Mouse (Mus musculus): ENCODE measurements around the gene Chd1.

The Chd1 gene

GRCm38 (mm10) chr17:15809949-15810348 is 105.2 kb downstream of the Chd1 start:
- no peak for DNase-seq (ENCODE audit: low read depth, low spot score)

- DNase-seq (ENCODE audit: low read depth, low spot score), result no peak
These were observed 107.5 kb downstream of the Chd1 start for GRCm38 (mm10) chr17:15812136-15812778.

DNA sequence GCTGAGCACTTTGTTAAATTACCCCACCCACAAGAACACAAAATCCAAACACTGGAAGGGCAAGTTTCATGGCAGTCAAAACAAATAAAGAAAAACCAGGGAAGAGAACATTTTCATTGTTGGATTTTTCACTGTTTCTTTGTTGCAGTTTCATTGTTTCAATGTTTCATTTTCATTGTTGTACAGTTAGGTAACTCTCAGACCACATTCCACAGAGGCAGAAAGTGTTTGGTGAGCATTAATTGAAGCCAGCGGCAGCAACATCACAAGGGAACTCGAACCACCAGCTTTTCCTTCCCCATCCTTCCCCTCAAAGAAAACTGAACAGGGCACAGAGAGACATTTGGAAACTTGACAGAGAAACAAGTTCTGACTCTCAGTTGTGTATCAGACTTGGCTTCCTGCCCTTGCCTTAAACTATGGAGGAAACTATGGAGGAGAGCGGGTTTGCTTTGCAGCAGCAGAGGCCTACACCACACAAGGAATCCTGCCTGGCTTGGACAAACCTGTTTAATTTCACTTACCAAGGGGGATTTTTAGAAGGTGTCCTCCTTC is 109.0 kb downstream of the Chd1 start:
- no peak for DNase-seq (ENCODE audit: low read depth, low spot score)

GRCm38 (mm10) chr17:15815312-15816018 is 110.7 kb downstream of the Chd1 start:
- no peak for DNase-seq (ENCODE audit: low read depth, low spot score)

DNA sequence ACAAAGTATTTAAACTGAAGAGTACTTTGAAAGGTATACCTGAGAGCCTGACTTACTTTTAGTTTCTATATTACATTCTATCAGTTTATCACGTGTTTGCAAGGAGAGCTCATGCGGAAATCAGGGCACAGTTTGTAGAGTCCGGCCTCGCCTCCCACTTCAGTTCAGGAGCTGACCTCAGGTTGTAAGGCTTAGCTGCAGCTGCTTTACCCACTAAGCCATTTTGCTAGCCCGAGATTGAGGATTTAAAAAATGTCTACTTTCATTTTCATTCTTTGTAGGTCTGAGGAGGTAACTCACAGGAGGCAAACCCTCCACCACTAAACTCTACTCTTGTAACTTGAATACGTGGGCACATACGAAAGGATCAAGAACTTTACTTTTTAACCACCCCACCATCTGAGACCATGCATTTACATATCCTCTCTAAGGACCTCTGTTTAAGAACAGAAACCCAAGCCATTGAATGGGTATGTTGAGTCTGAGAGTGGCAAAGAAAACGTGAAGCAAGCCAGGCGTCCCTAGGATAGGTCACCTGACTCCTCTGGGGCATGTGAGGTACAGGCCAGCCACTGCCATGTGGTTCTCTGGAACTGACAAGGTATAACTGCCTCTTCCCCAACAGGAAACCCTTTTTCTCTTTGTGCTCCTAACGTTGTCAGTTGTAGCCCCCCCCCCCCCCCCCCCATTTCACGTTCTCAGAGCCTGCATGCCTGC is 111.8 kb downstream of the Chd1 start:
- no peak for DNase-seq (ENCODE audit: low read depth, low spot score)

DNA sequence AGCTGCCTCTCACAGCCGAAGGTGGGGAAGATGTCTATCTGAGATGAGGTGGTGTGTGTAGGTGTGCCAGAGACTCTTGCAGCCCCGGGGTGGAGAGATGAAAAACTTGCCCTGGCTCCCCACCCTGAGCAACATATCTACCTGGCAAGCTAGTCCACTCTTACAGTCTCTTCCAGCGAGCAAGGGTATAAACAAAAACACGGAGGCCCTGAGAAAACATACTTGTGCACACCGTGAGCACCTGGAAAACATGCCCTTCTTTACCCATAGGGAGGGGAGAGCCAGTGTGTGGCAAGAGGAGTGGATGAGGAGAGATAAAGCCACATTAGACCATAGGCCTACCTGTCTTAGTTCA is 112.3 kb downstream of the Chd1 start:
- DNase-seq (ENCODE audit: low read depth, low spot score), result no peak

GRCm38 (mm10) chr17:15817634-15818033 is 112.9 kb downstream of the Chd1 start:
- no peak for DNase-seq (ENCODE audit: low read depth, low spot score)

- DNase-seq (ENCODE audit: low read depth, low spot score), result no peak
These were observed 113.6 kb downstream of the Chd1 start for GRCm38 (mm10) chr17:15818372-15818771.

DNA sequence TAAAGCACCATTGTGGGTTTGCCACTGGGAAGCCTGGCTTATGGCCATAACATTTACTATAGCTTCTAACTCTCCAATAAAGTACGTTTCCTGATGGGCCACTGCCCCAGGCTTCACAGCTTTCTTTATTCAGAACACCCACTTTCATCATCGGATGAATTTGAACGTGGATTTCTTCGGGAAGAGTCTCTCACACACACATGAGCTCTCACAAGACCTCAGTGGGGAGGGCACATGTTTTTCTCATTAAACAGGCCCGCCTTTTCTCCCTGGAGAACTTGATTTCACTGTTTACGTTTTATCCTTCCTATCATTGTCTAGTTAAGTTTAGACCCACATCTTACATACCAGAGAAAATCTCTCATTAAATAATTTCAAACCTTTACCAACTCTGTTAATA is 115.4 kb downstream of the Chd1 start:
- no peak for DNase-seq (ENCODE audit: low read depth, low spot score)

- no peak for DNase-seq (ENCODE audit: low read depth, low spot score)
These were observed 116.0 kb downstream of the Chd1 start for GRCm38 (mm10) chr17:15820761-15821160.

DNA sequence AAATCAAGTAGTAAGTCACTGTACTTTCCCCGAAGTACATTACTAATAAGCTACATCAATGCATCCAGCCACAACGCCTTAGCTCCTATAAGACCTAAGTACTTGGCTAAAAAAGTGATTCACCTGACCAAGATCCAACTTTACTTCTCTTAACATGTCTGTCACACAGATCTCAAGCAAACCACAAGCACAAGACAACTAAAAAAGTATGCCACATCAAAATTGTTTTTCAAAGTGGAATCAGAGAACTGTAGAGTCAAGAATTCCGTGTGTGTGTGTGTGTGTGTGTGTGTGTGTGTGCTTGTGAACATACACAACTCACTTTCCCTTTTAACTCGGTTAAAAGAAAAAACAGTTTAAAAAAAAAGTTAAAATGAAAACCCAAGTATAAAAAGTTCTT is 116.9 kb downstream of the Chd1 start:
- DNase-seq (ENCODE audit: low read depth, low spot score), result no peak

Data from ZHBTc4 (cell line).